Mouse (Mus musculus): ENCODE results near the gene Gm36176. TPM values are rescaled to one million over a fixed set of nuclear protein-coding genes. Genes with fewer than 3 reads are reported as not detected.

Gene Gm36176
- polyA plus RNA-seq, 1 experiment from 2014 or later, result not detected

DNA sequence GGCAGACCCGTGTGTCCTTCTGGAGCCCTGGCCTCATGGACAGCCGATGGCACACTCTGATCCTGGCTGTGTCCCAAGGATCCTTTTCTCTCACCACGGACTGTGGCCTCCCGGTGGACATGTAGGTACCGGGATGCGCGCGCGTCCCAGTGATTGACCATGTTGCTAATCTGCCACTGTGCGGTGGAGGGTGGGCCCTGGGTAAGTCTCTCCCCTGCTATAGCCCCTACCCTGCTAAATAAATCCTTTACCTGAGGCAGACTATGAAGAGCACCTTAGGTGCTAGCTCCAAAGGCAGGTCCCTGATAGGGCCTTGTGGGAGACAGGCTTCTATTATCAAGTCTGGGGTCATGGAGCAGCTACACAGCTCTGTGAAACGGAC is 18.1 kb downstream of the Gm36176 start:
- H3K4me2 ChIP-seq, result peak overlapping the region; percentile 26
- H3K27me3 ChIP-seq (ENCODE audit: control insufficient read depth, insufficient read depth, low read length), result no peaks in the 10 kb centered on the region
- H3K4me3 ChIP-seq (ENCODE audit: low read depth, low read length), result peak overlapping the region; percentile 18; the same call in 1 of the 2 replicates
- no peaks in the 10 kb centered on the region for H3K4me1 ChIP-seq (ENCODE audit: control insufficient read depth, insufficient read depth, low read length)
- DNase-seq (ENCODE audit: low spot score, missing footprints) (no peak), ATAC-seq (ENCODE audit: low FRiP score) (peak; percentile 31; the same call in 1 of the 2 replicates)
- no peaks in the 10 kb centered on the region for H3K9me3 ChIP-seq (ENCODE audit: control insufficient read depth, low read length)
- no peaks in the 10 kb centered on the region for H3K36me3 ChIP-seq (ENCODE audit: control insufficient read depth, insufficient read depth, low read length)
- no peak overlapping the region for H3K27ac ChIP-seq (ENCODE audit: low read depth, low read length)
- H3K9ac ChIP-seq (ENCODE audit: low read length), result peak overlapping the region; percentile 38
- WGBS, result 51% methylated on average over 11 of the region's 11 CpGs

DNA sequence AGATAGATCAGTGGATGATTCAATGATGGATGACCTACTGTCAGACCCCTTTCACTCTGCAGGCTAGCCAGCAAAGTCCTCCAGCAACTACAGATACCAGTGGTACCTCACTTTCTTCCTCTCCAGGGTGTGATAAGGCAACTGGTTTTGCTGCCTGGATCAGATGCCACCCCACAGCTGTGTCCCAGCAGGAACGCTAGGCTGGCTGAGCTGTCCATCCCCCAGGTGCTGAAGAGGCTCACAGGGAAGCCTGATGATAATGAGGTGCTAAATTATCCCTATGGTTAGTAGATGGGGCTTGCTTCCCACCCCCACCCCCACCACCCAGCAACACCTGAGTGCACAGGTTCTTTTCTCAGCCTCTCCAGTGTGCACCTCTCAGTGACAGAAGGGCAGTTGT is 20.9 kb downstream of the Gm36176 start:
- H3K9me3 ChIP-seq (ENCODE audit: control insufficient read depth, low read length), result no peaks in the 10 kb centered on the region
- no peak overlapping the region for H3K4me3 ChIP-seq (ENCODE audit: low read depth, low read length)
- ATAC-seq (ENCODE audit: low FRiP score) (no peak), DNase-seq (ENCODE audit: low spot score, missing footprints) (no peak)
- 30% methylated on average over 1 of the region's 1 CpGs for WGBS
- no peak overlapping the region for H3K9ac ChIP-seq (ENCODE audit: low read length)
- H3K27ac ChIP-seq (ENCODE audit: low read depth, low read length), result no peak overlapping the region
- no peaks in the 10 kb centered on the region for H3K36me3 ChIP-seq (ENCODE audit: control insufficient read depth, insufficient read depth, low read length)
- H3K4me1 ChIP-seq (ENCODE audit: control insufficient read depth, insufficient read depth, low read length), result no peaks in the 10 kb centered on the region
- no peak overlapping the region for H3K4me2 ChIP-seq
- H3K27me3 ChIP-seq (ENCODE audit: control insufficient read depth, insufficient read depth, low read length), result no peaks in the 10 kb centered on the region

DNA sequence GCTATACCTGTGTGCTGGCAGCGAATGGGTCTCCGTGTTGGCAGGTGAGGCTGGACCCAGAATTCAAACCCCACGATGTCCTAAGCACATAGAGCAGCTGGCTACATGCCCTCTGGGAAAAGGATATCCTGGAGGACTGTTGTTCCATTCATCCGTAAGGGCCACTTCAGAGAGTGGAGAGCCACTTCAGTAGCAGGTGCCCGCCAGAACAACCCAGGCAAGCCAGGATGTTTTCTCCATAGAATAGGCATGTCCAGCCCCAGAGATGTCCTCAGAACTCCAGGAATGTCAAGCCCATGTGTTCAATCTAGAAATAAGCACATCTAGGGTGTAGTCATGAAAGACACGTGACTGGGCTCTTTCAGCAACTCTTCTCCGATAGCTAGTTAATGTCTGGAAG is 23.0 kb downstream of the Gm36176 start:
- Histone ChIP-seq H3K4me1 (ENCODE audit: control insufficient read depth, insufficient read depth, low read length) (no peaks in the 10 kb centered on the region), H3K27ac (ENCODE audit: low read depth, low read length) (no peak overlapping the region), H3K9me3 (ENCODE audit: control insufficient read depth, low read length) (no peaks in the 10 kb centered on the region), H3K4me2 (no peak overlapping the region), H3K36me3 (ENCODE audit: control insufficient read depth, insufficient read depth, low read length) (no peaks in the 10 kb centered on the region), H3K27me3 (ENCODE audit: control insufficient read depth, insufficient read depth, low read length) (no peaks in the 10 kb centered on the region), H3K9ac (ENCODE audit: low read length) (no peak overlapping the region), H3K4me3 (ENCODE audit: low read depth, low read length) (no peak overlapping the region)
- ATAC-seq (ENCODE audit: low FRiP score) (no peak), DNase-seq (ENCODE audit: low spot score, missing footprints) (no peak)
- WGBS, result 87% methylated on average over 7 of the region's 7 CpGs

DNA sequence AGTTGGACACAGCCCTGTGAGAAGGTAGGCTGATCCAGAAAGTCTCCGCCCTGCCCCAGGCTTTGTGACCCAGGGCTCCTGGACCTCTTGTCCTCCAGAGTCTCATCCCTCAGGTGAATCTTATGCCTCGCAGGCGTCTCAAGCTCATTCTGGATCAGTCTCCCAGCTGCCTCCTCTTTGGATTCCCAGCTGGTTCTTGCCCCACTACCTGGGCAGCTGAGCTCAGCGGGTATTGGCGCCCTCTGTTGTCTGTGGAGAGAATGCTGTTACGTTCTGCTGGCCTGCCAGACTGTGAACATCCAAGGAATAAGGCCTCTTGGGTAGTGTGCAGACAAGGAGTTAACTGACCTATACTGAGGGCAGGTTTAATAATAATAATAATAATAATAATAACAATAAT is 32.4 kb downstream of the Gm36176 start:
- Histone ChIP-seq H3K27ac (ENCODE audit: low read depth, low read length) (no peak overlapping the region), H3K9me3 (ENCODE audit: control insufficient read depth, low read length) (no peaks in the 10 kb centered on the region)

DNA sequence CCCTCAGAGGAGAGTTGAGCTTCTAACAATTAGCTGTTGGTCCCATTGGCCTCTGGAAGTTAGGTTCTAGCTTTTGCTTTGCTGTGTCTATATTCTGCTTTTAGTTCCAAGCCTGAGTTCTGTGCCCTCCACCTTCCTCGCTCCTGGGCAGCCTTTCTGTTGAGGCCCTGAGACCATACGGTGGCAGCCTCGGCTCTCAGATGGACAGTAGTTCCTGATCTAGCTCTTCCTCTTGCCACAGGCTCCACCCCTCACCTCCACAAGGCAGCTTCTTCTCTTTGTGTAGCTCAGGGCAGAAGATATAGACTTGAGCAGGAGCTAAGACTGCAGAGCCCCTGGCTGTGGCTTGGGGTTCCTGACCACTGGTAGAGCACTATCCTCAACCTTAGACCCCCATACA is 33.7 kb downstream of the Gm36176 start:
- Histone ChIP-seq H3K4me1 (ENCODE audit: control insufficient read depth, insufficient read depth, low read length) (no peaks in the 10 kb centered on the region), H3K27ac (ENCODE audit: low read depth, low read length) (no peak overlapping the region), H3K4me3 (ENCODE audit: low read depth, low read length) (no peak overlapping the region), H3K36me3 (ENCODE audit: control insufficient read depth, insufficient read depth, low read length) (no peaks in the 10 kb centered on the region), H3K9ac (ENCODE audit: low read length) (no peak overlapping the region), H3K4me2 (no peak overlapping the region), H3K9me3 (ENCODE audit: control insufficient read depth, low read length) (no peaks in the 10 kb centered on the region), H3K27me3 (ENCODE audit: control insufficient read depth, insufficient read depth, low read length) (no peaks in the 10 kb centered on the region)
- no peak for ATAC-seq (ENCODE audit: low FRiP score)
- peak; percentile 53 for DNase-seq (ENCODE audit: low spot score, missing footprints)
- WGBS, result 86% methylated on average over 3 of the region's 3 CpGs

More for the DNA sequence above, 32.4 kb downstream of the Gm36176 start:
- Histone ChIP-seq H3K9ac (ENCODE audit: low read length) (no peak overlapping the region), H3K4me2 (no peak overlapping the region), H3K4me1 (ENCODE audit: control insufficient read depth, insufficient read depth, low read length) (no peaks in the 10 kb centered on the region), H3K4me3 (ENCODE audit: low read depth, low read length) (no peak overlapping the region), H3K27me3 (ENCODE audit: control insufficient read depth, insufficient read depth, low read length) (no peaks in the 10 kb centered on the region), H3K36me3 (ENCODE audit: control insufficient read depth, insufficient read depth, low read length) (no peaks in the 10 kb centered on the region)
- 61% methylated on average over 6 of the region's 6 CpGs for WGBS
- ATAC-seq (ENCODE audit: low FRiP score) (no peak), DNase-seq (ENCODE audit: low spot score, missing footprints) (peak; percentile 60)

DNA sequence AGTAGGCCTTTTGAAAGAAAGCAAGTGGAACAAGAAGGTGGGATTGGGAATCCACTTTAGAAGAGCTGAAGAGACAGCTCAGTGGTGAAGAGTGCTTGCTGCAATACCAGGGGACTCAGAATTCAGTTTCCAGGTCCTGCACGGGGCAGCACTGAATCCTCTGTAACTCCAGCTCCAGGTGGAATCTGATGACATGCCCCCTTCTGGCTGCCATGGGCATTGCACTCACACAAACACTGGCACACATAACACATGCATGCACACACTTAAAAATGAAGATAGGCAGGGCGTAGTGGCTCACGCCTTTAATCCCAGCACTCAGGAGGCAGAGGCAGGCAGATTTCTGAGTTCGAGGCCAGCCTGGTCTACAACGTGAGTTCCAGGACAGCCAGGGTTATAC is 36.0 kb downstream of the Gm36176 start:
- DNase-seq (ENCODE audit: low spot score, missing footprints), result no peak
- ATAC-seq (ENCODE audit: low FRiP score), result no peak
- no peaks in the 10 kb centered on the region for H3K4me1 ChIP-seq (ENCODE audit: control insufficient read depth, insufficient read depth, low read length)
- WGBS, result 85% methylated on average over 5 of the region's 5 CpGs
- H3K9ac ChIP-seq (ENCODE audit: low read length), result no peak overlapping the region
- H3K4me3 ChIP-seq (ENCODE audit: low read depth, low read length), result no peak overlapping the region
- no peaks in the 10 kb centered on the region for H3K27me3 ChIP-seq (ENCODE audit: control insufficient read depth, insufficient read depth, low read length)
- H3K27ac ChIP-seq (ENCODE audit: low read depth, low read length), result no peak overlapping the region
- no peaks in the 10 kb centered on the region for H3K36me3 ChIP-seq (ENCODE audit: control insufficient read depth, insufficient read depth, low read length)
- no peak overlapping the region for H3K4me2 ChIP-seq
- no peaks in the 10 kb centered on the region for H3K9me3 ChIP-seq (ENCODE audit: control insufficient read depth, low read length)

DNA sequence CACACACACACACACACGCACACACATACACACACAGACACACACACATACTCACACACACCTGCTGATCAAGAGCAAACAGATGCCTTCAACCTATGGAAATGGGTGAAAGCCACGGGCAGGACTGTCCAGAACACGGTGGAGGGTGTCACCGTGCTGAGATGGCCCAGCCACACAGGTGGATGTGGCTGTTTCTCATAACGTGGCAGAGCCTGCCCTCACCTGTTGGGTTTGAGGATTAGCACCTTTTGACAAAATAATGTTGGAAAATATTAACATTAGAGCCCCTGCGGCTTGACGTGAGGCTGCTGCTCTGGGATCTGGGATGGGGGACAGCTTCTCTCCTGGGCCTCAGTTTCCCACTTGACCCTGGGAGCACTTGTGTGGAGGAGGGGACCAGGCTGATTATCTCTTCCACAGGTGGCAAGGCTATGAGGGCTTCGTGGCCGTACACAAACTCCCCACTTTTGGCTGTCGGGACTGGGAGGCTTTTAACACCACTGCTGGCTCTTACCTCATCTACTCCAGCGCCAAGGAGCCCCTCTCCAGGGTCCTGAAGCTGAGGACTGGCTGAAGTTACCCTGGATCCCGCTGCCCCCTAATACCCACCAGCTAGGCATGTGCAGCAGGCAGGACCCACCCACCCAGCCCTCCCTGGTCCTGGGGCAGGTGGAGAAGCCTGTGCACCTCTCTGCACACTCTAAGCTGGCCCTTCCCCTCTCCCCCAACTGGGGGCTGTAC is 39.6 kb downstream of the Gm36176 start:
- DNase-seq (ENCODE audit: low spot score, missing footprints), result no peak

DNA sequence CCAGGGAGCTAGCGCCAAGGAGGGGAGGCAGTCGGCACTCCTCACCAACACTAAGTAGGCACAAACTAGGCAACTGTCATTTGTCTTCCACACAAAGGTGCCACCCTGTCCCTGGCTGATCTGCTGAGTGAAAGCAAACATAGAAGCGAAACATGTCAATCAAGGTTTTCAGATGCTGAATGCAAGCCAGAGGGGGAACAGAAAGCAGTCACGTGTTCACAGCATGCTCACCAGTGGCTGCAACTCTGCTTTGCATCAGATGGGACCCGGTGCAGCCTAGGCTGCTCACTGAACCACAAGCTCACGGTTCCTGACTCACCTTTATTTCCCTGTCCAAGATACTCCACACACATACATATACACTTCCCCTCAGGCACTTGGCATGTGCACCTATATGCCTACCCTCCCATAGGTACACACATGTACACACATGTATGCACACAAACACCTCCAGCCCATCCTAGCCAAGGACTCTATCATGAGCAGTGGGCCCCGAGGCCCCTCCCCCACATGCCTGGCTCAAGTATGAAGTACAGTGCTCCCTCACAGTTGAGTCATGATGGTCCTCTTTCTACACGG is 44.5 kb downstream of the Gm36176 start:
- Histone ChIP-seq H3K4me1 (ENCODE audit: control insufficient read depth, insufficient read depth, low read length) (peaks cover 2% of the 10 kb centered on the region; the same call in 1 of the 2 replicates), H3K4me3 (ENCODE audit: low read depth, low read length) (no peak overlapping the region), H3K27me3 (ENCODE audit: control insufficient read depth, insufficient read depth, low read length) (no peaks in the 10 kb centered on the region), H3K27ac (ENCODE audit: low read depth, low read length) (no peak overlapping the region), H3K9ac (ENCODE audit: low read length) (no peak overlapping the region), H3K36me3 (ENCODE audit: control insufficient read depth, insufficient read depth, low read length) (no peaks in the 10 kb centered on the region), H3K4me2 (no peak overlapping the region), H3K9me3 (ENCODE audit: control insufficient read depth, low read length) (no peaks in the 10 kb centered on the region)
- no peak for DNase-seq (ENCODE audit: low spot score, missing footprints)
- no peak for ATAC-seq (ENCODE audit: low FRiP score)
- 85% methylated on average over 8 of the region's 8 CpGs for WGBS

More for the DNA sequence above, 39.6 kb downstream of the Gm36176 start:
- H3K4me3 ChIP-seq (ENCODE audit: low read depth, low read length), result no peak overlapping the region
- H3K9ac ChIP-seq (ENCODE audit: low read length), result no peak overlapping the region
- H3K4me1 ChIP-seq (ENCODE audit: control insufficient read depth, insufficient read depth, low read length), result no peaks in the 10 kb centered on the region
- H3K27me3 ChIP-seq (ENCODE audit: control insufficient read depth, insufficient read depth, low read length), result no peaks in the 10 kb centered on the region
- no peak overlapping the region for H3K27ac ChIP-seq (ENCODE audit: low read depth, low read length)
- WGBS, result 51% methylated on average over 12 of the region's 12 CpGs
- ATAC-seq (ENCODE audit: low FRiP score), result no peak
- H3K36me3 ChIP-seq (ENCODE audit: control insufficient read depth, insufficient read depth, low read length), result no peaks in the 10 kb centered on the region
- H3K9me3 ChIP-seq (ENCODE audit: control insufficient read depth, low read length), result no peaks in the 10 kb centered on the region
- H3K4me2 ChIP-seq, result no peak overlapping the region

DNA sequence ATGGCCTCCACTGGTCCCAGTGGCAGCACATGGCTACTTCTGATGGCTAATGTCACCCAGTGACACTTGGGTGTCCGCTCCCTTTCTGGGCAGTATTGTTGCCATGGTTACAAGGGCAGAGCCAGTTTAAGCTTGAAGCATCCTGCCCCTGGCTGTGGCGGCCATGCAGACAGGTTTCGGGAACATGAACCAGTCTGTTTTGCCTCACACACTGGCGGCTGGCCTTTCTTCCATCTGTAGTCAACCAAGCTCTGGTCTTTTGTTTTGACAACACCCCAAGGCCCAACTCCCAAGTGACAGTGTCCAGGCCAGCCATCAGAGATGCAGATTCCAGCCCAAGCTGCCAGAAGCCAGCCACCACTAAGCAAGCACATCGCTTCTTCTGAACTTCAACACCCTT is 49.0 kb downstream of the Gm36176 start:
- no peak overlapping the region for H3K9ac ChIP-seq (ENCODE audit: low read length)
- DNase-seq (ENCODE audit: low spot score, missing footprints), result no peak
- WGBS, result 57% methylated on average over 5 of the region's 5 CpGs

More for the DNA sequence above, 49.0 kb downstream of the Gm36176 start:
- Histone ChIP-seq H3K36me3 (ENCODE audit: control insufficient read depth, insufficient read depth, low read length) (no peaks in the 10 kb centered on the region), H3K4me3 (ENCODE audit: low read depth, low read length) (no peak overlapping the region), H3K9me3 (ENCODE audit: control insufficient read depth, low read length) (no peaks in the 10 kb centered on the region), H3K27me3 (ENCODE audit: control insufficient read depth, insufficient read depth, low read length) (no peaks in the 10 kb centered on the region), H3K27ac (ENCODE audit: low read depth, low read length) (no peak overlapping the region), H3K4me1 (ENCODE audit: control insufficient read depth, insufficient read depth, low read length) (peaks cover 2% of the 10 kb centered on the region; the same call in 1 of the 2 replicates), H3K4me2 (no peak overlapping the region)
- ATAC-seq (ENCODE audit: low FRiP score), result 0 out of 2 replicates have a peak, but pooled peaks have one; percentile 22

All from midbrain, embryonic 11.5 days (tissue).